Mouse (Mus musculus) cortical plate, adult 2 months (tissue): ENCODE measurements around the gene Nectin1.

ENCODE experiments used
- CTCF ChIP-seq: fragments of 200-500 bp; IDR thresholded peaks from 2 replicates; pipeline ENCODE4 v1.5.1; 2011; ENCODE audit warnings: mild to moderate bottlenecking, control low read depth, low read length; ENCODE audit not compliant: insufficient read depth; ENCODE audit errors: extremely low read depth
- POLR2A ChIP-seq: fragments of 200-500 bp; IDR thresholded peaks from 2 replicates; pipeline ENCODE4 v1.6.1; 2011; ENCODE audit warnings: mild to moderate bottlenecking, low read length, control low read depth; ENCODE audit not compliant: insufficient read depth; ENCODE audit errors: extremely low read depth

DNA sequence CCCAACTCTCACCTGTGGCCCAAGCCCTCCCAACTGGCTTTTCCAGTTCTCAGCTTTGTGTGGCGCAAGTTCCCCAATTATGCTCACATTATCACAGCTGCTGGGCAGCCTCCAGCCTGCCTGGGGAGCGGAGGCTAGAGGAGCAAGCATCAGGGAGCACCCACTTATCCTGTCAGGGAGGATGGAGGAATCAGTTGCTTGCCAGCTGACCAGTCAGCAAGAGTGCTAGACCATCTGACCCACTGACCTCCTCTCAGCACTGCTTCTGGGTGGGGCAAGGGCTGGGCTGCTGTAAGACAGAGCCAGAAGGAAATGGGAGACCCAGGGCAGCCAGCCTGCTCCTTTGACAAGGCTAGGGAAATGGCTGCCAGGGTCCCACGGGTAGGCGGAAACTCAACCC, 43.8 kb downstream of the Nectin1 start:
- TF ChIP-seq CTCF (no peak), POLR2A (no peak)
